Mouse (Mus musculus) kidney, adult 2 months (tissue): Measurements from ENCODE around the gene Rbpms2.

Experiments used
- CTCF ChIP-seq: fragments of 200-500 bp; conservative IDR thresholded peaks from 2 replicates; pipeline ENCODE4 v1.5.1; 2011; ENCODE audit warnings: low read depth, mild to moderate bottlenecking, control low read depth, low read length, moderate library complexity, mixed read lengths; ENCODE audit not compliant: insufficient read depth, insufficient read length
- POLR2A ChIP-seq: fragments of 200-500 bp; IDR thresholded peaks from one replicate; pipeline ENCODE4 v1.6.1; 2011; ENCODE audit warnings: low read depth, low read length, control low read depth

GRCm38 (mm10) chr9:65696337-65696736 is 66.9 kb downstream of the Rbpms2 start:
- TF ChIP-seq POLR2A (no peak), CTCF (no peak)
